Mouse (Mus musculus) spleen, adult 2 months (tissue): ENCODE results near the gene Gm42742. TPM values are rescaled to one million over a fixed set of nuclear protein-coding genes. Genes with fewer than 3 reads are reported as not detected.

Source experiments
- DNase-seq, 2 experiments: peaks; one replicate each; pipeline versions ENCODE4 v3.0.0 to v3.0.0-alpha.2; 2012 to 2021; ENCODE audit warnings: low spot score in 2 of 2, low read depth in 1 of 2
- H3K27ac ChIP-seq: fragments of 200-500 bp; 2 replicates; pipeline ENCODE4 v1.5.1; 2012; ENCODE audit warnings: low read length, inconsistent platforms; ENCODE audit not compliant: insufficient read depth
- H3K27me3 ChIP-seq: fragments of 200-500 bp; 2 replicates; pipeline ENCODE4 v1.6.1; 2012; ENCODE audit warnings: mild to moderate bottlenecking, moderate library complexity, low read length, inconsistent platforms; ENCODE audit not compliant: control insufficient read depth, insufficient read depth
- H3K36me3 ChIP-seq: fragments of 200-500 bp; 2 replicates; pipeline ENCODE4 v1.6.1; 2012; ENCODE audit warnings: mild to moderate bottlenecking, low read length, inconsistent platforms; ENCODE audit not compliant: control insufficient read depth, insufficient read depth
- H3K4me1 ChIP-seq: fragments of 200-500 bp; 2 replicates; pipeline ENCODE4 v1.6.1; 2011; ENCODE audit warnings: inconsistent platforms; ENCODE audit not compliant: control insufficient read depth, insufficient read depth, insufficient read length
- H3K4me3 ChIP-seq: fragments of 200-500 bp; 2 replicates; pipeline ENCODE4 v1.5.1; 2011; ENCODE audit warnings: mild to moderate bottlenecking, inconsistent platforms; ENCODE audit not compliant: insufficient read depth, insufficient read length; ENCODE audit errors: extremely low read depth
- CTCF ChIP-seq: fragments of 200-500 bp; IDR thresholded peaks from 2 replicates; pipeline ENCODE4 v1.5.1; 2011; ENCODE audit warnings: mild to moderate bottlenecking, inconsistent platforms; ENCODE audit not compliant: insufficient read depth, insufficient read length, insufficient replicate concordance; ENCODE audit errors: extremely low read depth
- POLR2A ChIP-seq: fragments of 200-500 bp; IDR thresholded peaks from 2 replicates; pipeline ENCODE4 v1.6.1; 2011; ENCODE audit warnings: low read depth, low read length, inconsistent platforms
- WGBS: fragments of 180-500 bp; shearing (Covaris S2); methylation state at CpG from one replicate; pipeline ENCODE4 v1.1.7; 2018; 5-methylcytosine and 5-hydroxymethylcytosine counted together
- polyA plus RNA-seq: library from polyadenylated mRNA; depleted of rRNA; stranded (reverse); fragments of >200 nt; gene quantifications from 2 replicates; pipeline ENCODE4 v1.2.3, GENCODE M21; 2012

Gene Gm42742
- polyA plus RNA-seq, 1 experiment, result 27.8 TPM

DNA sequence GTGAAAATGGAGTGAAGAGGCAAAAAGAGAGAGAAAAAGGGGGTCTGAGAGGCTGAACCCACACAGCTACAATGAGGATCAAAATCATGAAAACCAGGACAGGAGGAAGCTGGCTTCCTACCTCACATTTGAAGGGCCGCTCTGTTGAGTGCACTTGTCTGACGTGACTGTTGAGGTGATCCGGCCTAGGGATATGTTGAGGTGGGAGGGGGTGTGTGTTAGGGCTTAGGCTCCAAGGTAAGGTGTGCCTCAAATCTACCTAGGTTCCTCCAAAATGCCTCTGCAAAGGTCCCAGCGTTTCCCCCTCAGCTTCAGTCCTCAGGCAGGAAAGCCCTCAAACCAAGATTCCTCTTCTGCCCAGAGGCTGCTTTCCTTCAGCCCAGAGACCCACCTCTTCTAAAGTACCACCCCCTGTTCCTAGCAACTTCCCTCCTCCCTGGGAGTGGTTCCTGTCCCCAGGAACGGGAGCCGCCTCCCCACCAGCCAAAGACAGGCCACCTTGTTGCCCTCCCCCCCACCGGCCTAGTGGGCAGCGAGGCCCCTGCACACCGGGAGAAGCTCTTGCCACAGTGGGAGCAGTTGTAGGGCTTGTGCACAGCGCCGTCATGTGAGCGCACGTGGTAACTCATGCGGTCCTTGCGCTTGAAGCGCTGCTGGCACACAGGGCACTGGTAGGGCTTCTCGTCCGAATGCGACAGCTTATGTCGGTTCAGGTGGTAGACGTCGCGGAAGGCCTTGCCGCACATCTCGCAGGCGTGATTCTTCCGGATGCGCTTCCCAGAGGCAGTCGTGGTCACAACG, 4.1 kb upstream of the Gm42742 start:
- H3K4me1 ChIP-seq, result peaks cover 43% of the 10 kb centered on the region
- peak; percentile 70 to 80 for DNase-seq
- 1% methylated on average over 30 of the region's 30 CpGs for WGBS

DNA sequence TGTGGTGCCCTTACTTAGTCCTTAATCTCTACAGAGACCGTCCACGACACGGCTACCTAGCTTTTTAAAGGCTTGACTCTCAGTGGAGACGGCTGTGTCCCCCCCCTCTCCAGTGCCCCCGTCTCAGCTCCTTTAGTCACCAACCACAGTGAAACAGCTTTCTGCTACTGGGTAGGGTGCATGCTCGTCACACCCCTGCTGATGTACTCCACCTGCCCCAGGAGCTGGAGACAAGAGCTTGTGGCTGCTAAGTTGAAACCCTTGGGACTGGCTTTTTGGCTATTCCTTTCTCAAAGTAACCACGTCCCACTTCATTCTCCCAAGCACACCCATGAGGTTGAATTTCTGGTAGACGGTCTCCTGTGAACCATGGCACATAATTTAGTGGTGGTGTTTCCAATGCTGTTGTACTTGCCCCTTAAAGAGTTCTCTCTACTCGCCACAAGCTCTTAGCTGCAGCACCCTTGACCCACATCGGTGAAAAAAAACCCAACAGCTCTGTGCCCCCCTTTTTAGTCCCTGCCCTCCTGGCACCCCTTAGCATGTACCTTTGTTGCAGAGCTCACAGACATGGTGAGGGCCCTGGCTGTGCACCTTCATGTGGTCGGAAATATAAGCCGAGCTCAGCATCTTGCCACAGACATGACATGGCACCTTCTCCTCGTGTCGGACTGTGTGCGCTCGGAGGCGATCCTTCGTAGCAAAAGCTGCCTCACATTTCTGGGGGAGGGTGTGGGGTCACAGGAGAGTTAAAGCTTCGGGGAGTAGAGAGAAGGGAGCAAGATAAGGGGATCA, 3.2 kb upstream of the Gm42742 start:
- Histone ChIP-seq H3K4me3 (peak overlapping the region; percentile 15), H3K27me3 (no peaks in the 10 kb centered on the region), H3K27ac (no peak overlapping the region), H3K4me1 (peaks cover 43% of the 10 kb centered on the region), H3K36me3 (peaks cover 16% of the 10 kb centered on the region)
- DNase-seq, result no peak
- TF ChIP-seq CTCF (no peak), POLR2A (no peak)
- WGBS, result 13% methylated on average over 19 of the region's 19 CpGs

More for the DNA sequence above, 4.1 kb upstream of the Gm42742 start:
- TF ChIP-seq CTCF (peak; percentile 61; the same call in 1 of the 2 replicates), POLR2A (peak; percentile 37)
- H3K36me3 ChIP-seq, result peaks cover 16% of the 10 kb centered on the region
- H3K4me3 ChIP-seq, result peak overlapping the region; percentile 78
- H3K27ac ChIP-seq, result peak overlapping the region; percentile 98
- no peaks in the 10 kb centered on the region for H3K27me3 ChIP-seq

DNA sequence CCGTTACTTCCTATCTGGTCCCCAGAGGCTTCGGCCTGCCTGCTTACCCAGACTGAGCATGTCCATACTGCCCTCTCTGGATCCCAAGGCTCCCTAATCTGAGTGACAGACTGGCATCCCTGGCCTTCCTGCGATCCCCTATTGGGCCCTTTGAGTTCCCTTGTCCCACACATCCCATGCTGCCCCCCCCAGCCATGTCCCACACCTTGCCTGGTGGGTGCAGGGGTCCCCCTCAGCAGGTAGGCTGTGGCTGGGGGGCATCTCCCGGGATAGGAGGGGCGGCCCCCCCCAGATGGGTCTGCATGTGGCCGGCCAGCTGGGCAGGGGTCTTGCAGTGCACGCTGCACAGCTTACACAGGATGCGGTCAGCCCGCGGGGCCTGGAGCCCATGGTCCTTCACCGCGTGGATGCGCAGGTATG, 2.4 kb upstream of the Gm42742 start:
- Histone ChIP-seq H3K27me3 (no peaks in the 10 kb centered on the region), H3K27ac (no peak overlapping the region), H3K36me3 (peaks cover 16% of the 10 kb centered on the region), H3K4me3 (no peak overlapping the region), H3K4me1 (peaks cover 43% of the 10 kb centered on the region)
- TF ChIP-seq CTCF (no peak), POLR2A (no peak)
- 71% methylated on average over 13 of the region's 13 CpGs for WGBS
- DNase-seq, result no peak

DNA sequence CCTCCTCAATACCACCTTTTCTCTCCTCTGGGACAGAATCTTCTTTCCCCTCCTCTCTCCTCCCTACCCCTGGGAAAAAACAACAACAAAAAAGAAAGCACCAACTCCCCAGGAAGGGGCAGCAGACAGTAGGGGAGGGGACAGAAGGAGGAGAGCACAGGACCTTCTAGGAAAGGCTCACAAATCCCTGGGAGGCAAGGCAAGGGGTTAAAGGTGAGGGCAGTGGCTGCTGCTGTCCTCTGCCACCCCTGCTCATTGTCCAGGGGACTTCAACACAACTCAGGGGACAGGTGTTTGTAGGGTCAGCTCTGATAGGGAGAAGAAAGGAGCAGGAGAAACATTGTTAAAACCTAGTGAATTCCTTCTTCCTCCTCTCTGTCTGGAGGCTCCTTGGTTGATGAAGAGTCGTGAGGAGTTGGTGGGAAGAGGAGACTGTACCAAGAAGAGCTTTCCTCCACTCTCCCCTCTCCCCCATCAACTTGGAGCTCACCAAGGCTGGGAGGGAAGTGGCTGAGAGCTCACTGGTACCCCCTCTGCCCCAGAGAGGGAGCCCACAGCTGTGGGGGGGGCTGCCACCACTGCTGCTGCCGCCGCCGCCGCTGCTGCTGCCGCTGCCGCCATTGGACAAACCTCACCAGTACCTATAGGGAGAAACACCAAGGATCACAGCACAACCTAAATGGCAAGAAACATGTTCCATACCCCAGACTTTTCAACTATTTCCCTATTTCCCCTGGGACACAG, 1.8 kb upstream of the Gm42742 start:
- Histone ChIP-seq H3K4me1 (peaks cover 37% of the 10 kb centered on the region), H3K36me3 (peaks cover 16% of the 10 kb centered on the region), H3K27ac (no peak overlapping the region), H3K4me3 (no peak overlapping the region), H3K27me3 (no peaks in the 10 kb centered on the region)
- no peak for DNase-seq
- TF ChIP-seq CTCF (no peak), POLR2A (no peak)
- WGBS, result 76% methylated on average over 7 of the region's 7 CpGs

DNA sequence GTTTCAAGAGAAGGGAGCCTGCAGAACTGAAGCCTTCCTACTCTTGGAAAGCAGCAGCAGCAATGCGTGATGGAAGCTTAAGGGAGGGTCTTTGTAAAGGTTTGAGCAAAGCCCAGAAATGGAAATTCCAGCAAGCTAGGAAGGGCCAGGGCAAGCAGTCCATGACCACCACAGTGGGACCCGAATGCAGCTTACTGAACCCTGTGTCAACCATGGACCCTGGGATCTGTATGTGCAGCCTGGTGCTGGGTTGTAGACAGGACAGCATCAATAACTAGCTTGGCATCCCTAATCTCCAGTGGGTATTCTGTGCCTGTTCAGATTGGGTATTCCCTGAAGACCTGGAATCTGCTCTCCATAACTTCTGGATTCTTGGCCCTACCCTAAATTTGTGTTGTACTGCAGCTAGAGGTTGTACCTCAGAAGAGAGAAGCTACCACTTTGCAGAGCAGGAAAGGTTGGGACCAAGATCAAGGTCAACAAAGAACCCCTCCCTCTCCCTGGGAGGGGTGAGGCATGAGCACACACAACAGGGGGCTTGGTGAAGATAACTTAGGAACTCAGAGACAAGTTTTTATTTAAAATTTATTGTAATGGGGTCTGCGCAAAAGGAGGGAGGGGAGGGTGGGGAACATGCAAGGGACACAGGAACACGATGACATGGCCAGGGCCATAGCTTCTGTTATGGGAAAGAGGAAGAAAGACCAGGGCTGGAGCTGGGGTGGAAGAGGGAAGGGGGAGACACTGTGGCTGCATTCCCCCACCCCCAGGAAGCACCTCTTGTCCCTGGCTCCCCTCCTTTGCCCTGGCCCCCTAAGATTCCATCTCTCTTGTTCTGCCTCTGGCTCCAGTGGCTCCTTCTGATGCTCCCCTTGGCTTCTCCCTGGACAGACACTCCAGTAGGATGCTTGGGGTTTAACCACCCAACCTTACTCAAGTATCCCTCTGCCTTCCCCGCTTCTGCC, 948 bp upstream of the Gm42742 start:
- no peaks in the 10 kb centered on the region for H3K27me3 ChIP-seq
- H3K36me3 ChIP-seq, result peaks cover 16% of the 10 kb centered on the region
- no peak overlapping the region for H3K27ac ChIP-seq
- 54% methylated on average over 5 of the region's 5 CpGs for WGBS
- peaks cover 37% of the 10 kb centered on the region for H3K4me1 ChIP-seq
- H3K4me3 ChIP-seq, result no peak overlapping the region; the same call in 1 of the 2 replicates
- DNase-seq, result no peak
- TF ChIP-seq POLR2A (no peak), CTCF (no peak)
